Mouse (Mus musculus): ENCODE measurements around the gene Jup.

GRCm38 (mm10) chr11:100362979-100363562 lies 34.5 kb downstream of the Jup start:
- TF ChIP-seq POLR2A (IDR thresholded peaks at IDR 0.05; ENCODE audit: extremely low read depth, insufficient read depth, low read length) (no peak), CTCF (IDR thresholded peaks at IDR 0.05; ENCODE audit: extremely low read depth, insufficient read depth, low read length) (peak; percentile 68)
